Mouse (Mus musculus) kidney, adult 2 months (tissue): ENCODE measurements around the gene Tmem150c.

Experiments
- CTCF ChIP-seq: fragments of 200-500 bp; conservative IDR thresholded peaks from 2 replicates; pipeline ENCODE4 v1.5.1; 2011; ENCODE audit warnings: low read depth, mild to moderate bottlenecking, control low read depth, low read length, moderate library complexity, mixed read lengths; ENCODE audit not compliant: insufficient read depth, insufficient read length
- POLR2A ChIP-seq: fragments of 200-500 bp; IDR thresholded peaks from one replicate; pipeline ENCODE4 v1.6.1; 2011; ENCODE audit warnings: low read depth, low read length, control low read depth

DNA sequence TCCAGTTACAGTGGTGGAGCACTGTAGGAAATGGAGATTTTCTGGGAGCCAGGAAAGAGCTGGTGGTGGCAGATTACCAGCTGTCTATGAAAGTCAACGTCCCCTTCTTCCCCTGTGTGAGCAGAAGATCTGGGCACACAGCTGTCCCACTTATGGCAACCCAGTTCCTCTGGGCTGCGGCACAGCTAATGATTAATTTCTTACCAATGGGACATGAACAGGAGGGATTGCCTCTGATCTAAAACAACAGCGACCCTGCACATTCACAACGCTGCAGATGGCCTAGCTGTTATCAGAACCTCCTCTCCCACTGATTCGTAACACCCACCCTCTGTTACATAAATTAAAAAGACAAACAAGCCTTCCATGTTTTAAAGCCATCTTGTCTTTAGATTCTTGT, 46.2 kb downstream of the Tmem150c start:
- no peak for TF ChIP-seq CTCF
- no peak for TF ChIP-seq POLR2A
